1 mouse cellular context compared by ENCODE assay signal in genomic region chr17:45548541-45549512, GRCm38 (mm10).
TF ChIP-seq lines count a peak whose summit lies in the region.

No protein-coding gene starts in this region.

TF ChIP-seq in CH12.LX, 34 proteins besides CTCF, POLR2A, EP300 and RAD21:
- TF ChIP-seq JUN (IDR thresholded peaks at IDR 0.05; ENCODE audit: insufficient read depth, low read depth, low read length) (no peak), TBP (conservative IDR thresholded peaks at IDR 0.05; ENCODE audit: low read depth, low read length) (no peak), ZNF384 (IDR thresholded peaks at IDR 0.05; ENCODE audit: low read depth, low read length) (no peak), ETS1 (conservative IDR thresholded peaks at IDR 0.05; ENCODE audit: low read depth, low read length) (no peak), IRF4 (IDR thresholded peaks at IDR 0.05; ENCODE audit: low read depth, low read length) (no peak), MAX (IDR thresholded peaks at IDR 0.05; ENCODE audit: low read length) (no peak), ELF1 (IDR thresholded peaks at IDR 0.05; ENCODE audit: low read depth, low read length) (no peak), CHD1 (IDR thresholded peaks at IDR 0.05; ENCODE audit: low read depth, low read length) (no peak), ZMIZ1 (IDR thresholded peaks at IDR 0.05; ENCODE audit: low read depth, low read length) (no peak), ZKSCAN1 (IDR thresholded peaks at IDR 0.05; ENCODE audit: borderline replicate concordance, low read depth, low read length) (no peak), NELFE (IDR thresholded peaks at IDR 0.05; ENCODE audit: low read depth, low read length) (no peak), ZC3H11A (IDR thresholded peaks at IDR 0.05; ENCODE audit: low read depth, low read length) (no peak)
TF ChIP-seq in CH12.LX: peak in this region for 0.
